Mouse (Mus musculus): Measurements from ENCODE around the gene Rph3a. TPM values are rescaled to one million over a fixed set of nuclear protein-coding genes. Genes with fewer than 3 reads are reported as not detected.

The Rph3a gene
- polyA plus RNA-seq, 1 experiment = 1.3 TPM

DNA sequence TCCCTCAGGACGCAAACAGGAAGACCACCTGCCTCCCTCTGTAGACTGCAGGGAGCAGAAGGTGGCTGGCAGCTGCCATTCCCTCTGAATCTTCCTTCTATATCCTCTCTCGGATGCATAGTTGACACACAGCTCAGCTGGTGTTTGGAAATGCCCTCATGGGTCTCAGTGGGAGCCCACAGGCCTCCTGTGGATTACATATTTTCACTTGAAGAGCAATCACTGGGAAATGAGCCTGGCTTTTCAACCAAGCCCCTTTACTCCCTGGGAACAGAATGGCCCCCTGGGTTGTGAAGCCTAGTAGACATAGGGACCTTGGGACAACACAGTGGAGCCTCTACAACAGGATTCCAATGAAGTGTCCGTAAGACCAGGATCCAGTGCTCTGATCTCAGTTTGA is 33.8 kb downstream of the Rph3a start:
- H3K27me3 ChIP-seq (ENCODE audit: control insufficient read depth, insufficient read depth, low read length) = no peaks in the 10 kb centered on the region
- no peaks in the 10 kb centered on the region for H3K36me3 ChIP-seq (ENCODE audit: control insufficient read depth, insufficient read depth, low read length)
- no peak overlapping the region for H3K27ac ChIP-seq (ENCODE audit: control insufficient read depth, insufficient read depth, low read depth, low read length)
- peaks cover under 1% of the 10 kb centered on the region for H3K4me1 ChIP-seq (ENCODE audit: control insufficient read depth, insufficient read depth, low read length)
- H3K4me3 ChIP-seq (ENCODE audit: control insufficient read depth, low read depth, low read length) = no peak overlapping the region
- TF ChIP-seq POLR2A (IDR thresholded peaks at IDR 0.05; ENCODE audit: control insufficient read depth, low read depth, low read length) (no peak), CTCF (IDR thresholded peaks at IDR 0.05; ENCODE audit: control insufficient read depth, insufficient read depth, insufficient replicate concordance, low read depth, low read length) (no peak)

DNA sequence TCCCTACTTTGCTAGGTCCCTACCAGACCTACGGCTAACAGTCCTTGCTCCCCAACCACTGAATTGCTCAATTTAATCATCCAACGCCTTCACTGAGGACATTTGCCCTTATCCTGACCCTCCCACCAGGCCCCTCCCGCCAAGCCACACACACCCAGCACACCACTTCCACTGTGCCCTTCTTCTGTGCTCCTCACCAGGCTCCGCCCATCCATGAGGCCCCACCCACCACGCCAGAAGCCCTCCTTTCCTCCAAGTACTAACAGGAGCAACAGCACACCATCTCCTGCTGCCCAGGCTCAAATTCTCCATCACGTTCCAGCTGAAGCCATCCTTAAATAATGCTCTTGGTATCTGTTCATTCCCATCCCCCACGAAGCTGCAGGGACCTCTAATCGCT is 35.4 kb downstream of the Rph3a start:
- H3K36me3 ChIP-seq (ENCODE audit: control insufficient read depth, insufficient read depth, low read length) = no peaks in the 10 kb centered on the region
- TF ChIP-seq CTCF (IDR thresholded peaks at IDR 0.05; ENCODE audit: control insufficient read depth, insufficient read depth, insufficient replicate concordance, low read depth, low read length) (no peak), POLR2A (IDR thresholded peaks at IDR 0.05; ENCODE audit: control insufficient read depth, low read depth, low read length) (no peak)
- H3K27me3 ChIP-seq (ENCODE audit: control insufficient read depth, insufficient read depth, low read length) = no peaks in the 10 kb centered on the region
- H3K4me1 ChIP-seq (ENCODE audit: control insufficient read depth, insufficient read depth, low read length) = no peaks in the 10 kb centered on the region; the same call in 1 of the 2 replicates
- H3K27ac ChIP-seq (ENCODE audit: control insufficient read depth, insufficient read depth, low read depth, low read length) = no peak overlapping the region
- H3K4me3 ChIP-seq (ENCODE audit: control insufficient read depth, low read depth, low read length) = no peak overlapping the region

DNA sequence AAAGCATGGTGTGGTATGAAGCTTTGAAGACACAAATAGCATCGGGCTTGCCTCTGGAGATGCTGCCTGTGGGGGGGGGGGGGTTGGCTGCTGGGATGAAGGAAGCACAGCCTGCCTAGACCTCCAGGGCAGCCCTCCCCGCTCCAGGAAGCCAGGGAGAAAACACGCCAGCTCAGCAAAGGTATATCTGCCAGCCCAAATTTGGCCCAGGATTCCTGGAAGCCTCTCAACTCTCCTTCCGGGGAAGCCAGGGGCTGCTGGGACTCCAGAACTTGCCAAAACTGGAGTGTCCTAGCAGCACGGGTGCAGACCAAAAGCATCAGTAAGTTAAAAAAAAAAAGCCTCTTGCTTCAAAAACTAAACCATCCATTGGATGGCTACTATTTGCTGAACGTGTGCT is 37.6 kb downstream of the Rph3a start:
- H3K27ac ChIP-seq (ENCODE audit: control insufficient read depth, insufficient read depth, low read depth, low read length) = no peak overlapping the region
- no peak overlapping the region for H3K4me3 ChIP-seq (ENCODE audit: control insufficient read depth, low read depth, low read length)
- TF ChIP-seq POLR2A (IDR thresholded peaks at IDR 0.05; ENCODE audit: control insufficient read depth, low read depth, low read length) (no peak), CTCF (IDR thresholded peaks at IDR 0.05; ENCODE audit: control insufficient read depth, insufficient read depth, insufficient replicate concordance, low read depth, low read length) (no peak)
- no peaks in the 10 kb centered on the region for H3K27me3 ChIP-seq (ENCODE audit: control insufficient read depth, insufficient read depth, low read length)
- no peaks in the 10 kb centered on the region; the same call in 1 of the 2 replicates for H3K4me1 ChIP-seq (ENCODE audit: control insufficient read depth, insufficient read depth, low read length)
- no peaks in the 10 kb centered on the region for H3K36me3 ChIP-seq (ENCODE audit: control insufficient read depth, insufficient read depth, low read length)

DNA sequence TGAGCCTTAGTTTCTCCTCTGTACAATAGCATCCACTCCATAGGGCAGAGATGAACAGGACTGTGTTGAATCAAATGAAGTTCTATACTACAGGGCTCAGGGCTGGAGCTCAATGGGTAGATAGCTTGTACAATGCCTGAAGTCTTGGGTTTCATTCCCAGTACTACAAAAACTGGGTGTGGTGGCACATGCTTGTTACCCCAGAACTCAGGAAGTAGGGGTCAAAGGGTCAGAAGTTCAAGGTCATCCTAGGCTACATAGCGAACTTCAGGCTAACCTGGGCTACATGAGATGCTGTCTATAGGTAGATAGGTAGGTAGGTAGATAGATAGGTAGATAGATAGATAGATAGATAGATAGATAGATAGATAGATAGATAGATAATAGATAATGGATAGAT is 38.6 kb downstream of the Rph3a start:
- Histone ChIP-seq H3K36me3 (ENCODE audit: control insufficient read depth, insufficient read depth, low read length) (no peaks in the 10 kb centered on the region), H3K27ac (ENCODE audit: control insufficient read depth, insufficient read depth, low read depth, low read length) (no peak overlapping the region), H3K4me1 (ENCODE audit: control insufficient read depth, insufficient read depth, low read length) (no peaks in the 10 kb centered on the region; the same call in 1 of the 2 replicates), H3K27me3 (ENCODE audit: control insufficient read depth, insufficient read depth, low read length) (no peaks in the 10 kb centered on the region), H3K4me3 (ENCODE audit: control insufficient read depth, low read depth, low read length) (no peak overlapping the region)
- TF ChIP-seq CTCF (IDR thresholded peaks at IDR 0.05; ENCODE audit: control insufficient read depth, insufficient read depth, insufficient replicate concordance, low read depth, low read length) (no peak), POLR2A (IDR thresholded peaks at IDR 0.05; ENCODE audit: control insufficient read depth, low read depth, low read length) (no peak)

DNA sequence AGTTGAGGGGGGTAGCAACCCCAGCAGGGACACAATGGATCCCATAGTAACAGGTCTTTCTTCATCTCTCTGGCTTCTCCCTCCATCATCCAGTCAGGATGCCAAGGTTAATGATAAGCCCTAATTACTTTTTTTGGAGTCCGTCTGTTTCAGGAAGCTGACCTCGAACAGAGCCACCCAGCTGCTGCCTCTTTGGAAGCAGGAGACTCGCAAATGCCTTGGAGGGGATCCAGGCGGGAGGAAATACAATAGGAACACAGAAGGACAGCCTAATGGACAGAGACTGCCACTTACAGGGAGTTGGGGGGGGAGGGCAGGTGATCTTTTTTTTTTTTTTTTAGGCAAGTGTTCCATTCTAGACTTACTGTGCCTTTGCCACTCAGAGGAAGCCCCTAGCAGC is 40.2 kb downstream of the Rph3a start:
- Histone ChIP-seq H3K27ac (ENCODE audit: control insufficient read depth, insufficient read depth, low read depth, low read length) (no peak overlapping the region), H3K27me3 (ENCODE audit: control insufficient read depth, insufficient read depth, low read length) (no peaks in the 10 kb centered on the region), H3K36me3 (ENCODE audit: control insufficient read depth, insufficient read depth, low read length) (no peaks in the 10 kb centered on the region), H3K4me1 (ENCODE audit: control insufficient read depth, insufficient read depth, low read length) (no peaks in the 10 kb centered on the region; the same call in 1 of the 2 replicates), H3K4me3 (ENCODE audit: control insufficient read depth, low read depth, low read length) (no peak overlapping the region)
- TF ChIP-seq CTCF (IDR thresholded peaks at IDR 0.05; ENCODE audit: control insufficient read depth, insufficient read depth, insufficient replicate concordance, low read depth, low read length) = no peak
- no peak for TF ChIP-seq POLR2A (IDR thresholded peaks at IDR 0.05; ENCODE audit: control insufficient read depth, low read depth, low read length)

DNA sequence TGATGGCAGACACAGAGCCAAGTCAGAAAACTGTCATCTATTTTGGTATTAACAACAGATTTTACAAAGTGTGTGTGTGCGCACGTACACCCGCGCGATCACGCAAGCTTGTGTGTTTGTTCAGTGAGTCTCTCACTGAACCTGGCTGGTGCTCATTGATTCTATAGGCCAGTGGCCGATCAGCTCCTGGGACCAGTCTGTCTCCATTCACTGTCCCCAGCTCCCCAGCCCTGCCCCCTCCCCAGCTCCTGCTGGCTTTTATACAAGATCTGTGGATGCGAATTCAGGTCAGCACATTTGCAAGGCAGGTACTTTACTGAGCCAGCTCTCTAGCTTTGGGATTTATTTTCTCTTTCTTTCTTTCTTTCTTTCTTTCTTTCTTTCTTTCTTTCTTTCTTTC is 41.1 kb downstream of the Rph3a start:
- no peaks in the 10 kb centered on the region; the same call in 1 of the 2 replicates for H3K4me1 ChIP-seq (ENCODE audit: control insufficient read depth, insufficient read depth, low read length)
- TF ChIP-seq CTCF (IDR thresholded peaks at IDR 0.05; ENCODE audit: control insufficient read depth, insufficient read depth, insufficient replicate concordance, low read depth, low read length) = no peak
- H3K27me3 ChIP-seq (ENCODE audit: control insufficient read depth, insufficient read depth, low read length) = no peaks in the 10 kb centered on the region
- no peak overlapping the region for H3K4me3 ChIP-seq (ENCODE audit: control insufficient read depth, low read depth, low read length)
- H3K36me3 ChIP-seq (ENCODE audit: control insufficient read depth, insufficient read depth, low read length) = no peaks in the 10 kb centered on the region
- no peak overlapping the region for H3K27ac ChIP-seq (ENCODE audit: control insufficient read depth, insufficient read depth, low read depth, low read length)

DNA sequence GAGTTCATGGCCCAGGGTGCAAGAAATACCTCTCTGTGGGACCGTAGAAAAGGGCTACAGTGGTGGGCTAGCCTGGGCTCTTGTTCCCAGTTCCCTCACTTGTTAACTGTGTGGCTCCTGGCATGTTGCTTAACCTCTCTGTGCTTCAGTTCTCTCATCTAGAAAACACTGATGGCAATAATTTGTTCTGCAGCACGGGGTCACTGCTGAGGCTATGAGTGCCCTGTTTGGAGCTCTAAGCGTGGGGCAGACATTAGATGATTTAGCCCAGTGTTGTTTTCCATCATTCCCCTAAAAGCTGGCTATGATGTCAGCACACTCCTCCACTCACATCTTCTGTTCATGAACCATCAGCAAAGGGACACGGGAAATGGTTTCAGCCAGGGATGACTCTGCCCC is 41.8 kb downstream of the Rph3a start:
- Histone ChIP-seq H3K27ac (ENCODE audit: control insufficient read depth, insufficient read depth, low read depth, low read length) (no peak overlapping the region), H3K27me3 (ENCODE audit: control insufficient read depth, insufficient read depth, low read length) (no peaks in the 10 kb centered on the region), H3K4me1 (ENCODE audit: control insufficient read depth, insufficient read depth, low read length) (no peaks in the 10 kb centered on the region), H3K36me3 (ENCODE audit: control insufficient read depth, insufficient read depth, low read length) (no peaks in the 10 kb centered on the region), H3K4me3 (ENCODE audit: control insufficient read depth, low read depth, low read length) (no peak overlapping the region)
- TF ChIP-seq POLR2A (IDR thresholded peaks at IDR 0.05; ENCODE audit: control insufficient read depth, low read depth, low read length) (no peak), CTCF (IDR thresholded peaks at IDR 0.05; ENCODE audit: control insufficient read depth, insufficient read depth, insufficient replicate concordance, low read depth, low read length) (no peak)

All from testis, adult 2 months (tissue).